ENCODE assay signal across 10 mouse cellular contexts in genomic region chr1:132137935-132138575, GRCm38 (mm10). TPM values are rescaled to one million over a fixed set of nuclear protein-coding genes. Genes with fewer than 3 reads are reported as not detected.
DNase-seq lines count a peak whose midpoint lies in the region; ATAC-seq and TF ChIP-seq lines count a peak whose summit lies in the region.
"Had no signal": no experiment of that assay in that cellular context is flagged by ENCODE, and none has a peak within 500 bp of the region (broad histone marks: within the 10 kb centered on the region; RNA-seq: fewer than 3 reads in every experiment).

No protein-coding gene starts in this region.

- ATAC-seq in hindbrain, postnatal 0 days, result no peak
- ATAC-seq in liver, embryonic 16.5 days (ENCODE audit: low read depth), result no peak

- H3K9ac ChIP-seq in hindbrain, postnatal 0 days (replicated peaks; ENCODE audit: low read length), result no peak overlapping the region
- no peak overlapping the region for H3K9ac ChIP-seq in liver, embryonic 16.5 days (ENCODE audit: low read depth, low read length)

- peak overlapping the region; percentile 67 for H3K4me3 ChIP-seq in kidney, adult 2 months (ENCODE audit: insufficient read depth, low read depth, low read length)
- H3K4me3 ChIP-seq in hindbrain, postnatal 0 days (ENCODE audit: low read length), result no peak overlapping the region
- no peak overlapping the region for H3K4me3 ChIP-seq in liver, embryonic 16.5 days (ENCODE audit: low read depth, low read length)

- no peaks in the 10 kb centered on the region for H3K27me3 ChIP-seq in kidney, adult 2 months (replicated peaks; ENCODE audit: control insufficient read depth, insufficient read depth, low read length)
- H3K27me3 ChIP-seq in hindbrain, postnatal 0 days (ENCODE audit: insufficient read depth, low read length), result no peaks in the 10 kb centered on the region
- H3K27me3 ChIP-seq in liver, embryonic 16.5 days (ENCODE audit: control insufficient read depth, insufficient read depth, low read depth, low read length), result peaks cover 21% of the 10 kb centered on the region

- H3K4me1 ChIP-seq in kidney, adult 2 months (ENCODE audit: control insufficient read depth, insufficient read depth, low read length), result peaks cover 29% of the 10 kb centered on the region; the same call in 1 of the 2 replicates
- no peaks in the 10 kb centered on the region; the same call in 1 of the 2 replicates for H3K4me1 ChIP-seq in hindbrain, postnatal 0 days (ENCODE audit: insufficient read depth, low read length)
- H3K4me1 ChIP-seq in liver, embryonic 16.5 days (ENCODE audit: control insufficient read depth, low read depth, low read length), result peaks cover 8% of the 10 kb centered on the region

- 45% methylated on average over 9 of the region's 9 CpGs for WGBS in kidney, adult 2 months
- WGBS in hindbrain, postnatal 0 days, result 72% methylated on average over 9 of the region's 9 CpGs
- WGBS in liver, embryonic 16.5 days (ENCODE audit: insufficient replicate concordance), result 33% methylated on average over 9 of the region's 9 CpGs

- H3K4me2 ChIP-seq in hindbrain, postnatal 0 days (ENCODE audit: low read depth, low read length), result peak overlapping the region; percentile 99
- H3K4me2 ChIP-seq in liver, embryonic 16.5 days (ENCODE audit: low read depth, low read length), result 0 out of 2 replicates have a peak overlapping the region, but pooled peaks have one; percentile 68

- no peak for TF ChIP-seq CTCF in kidney, adult 2 months (conservative IDR thresholded peaks at IDR 0.05; ENCODE audit: insufficient read depth, insufficient read length, low read depth, low read length)
- no peak for TF ChIP-seq CTCF in hindbrain, postnatal 0 days (IDR thresholded peaks at IDR 0.05; ENCODE audit: low read depth)

- no peaks in the 10 kb centered on the region for H3K9me3 ChIP-seq in hindbrain, postnatal 0 days (ENCODE audit: low read length)
- H3K9me3 ChIP-seq in liver, embryonic 16.5 days (replicated peaks; ENCODE audit: control insufficient read depth, low read length), result no peaks in the 10 kb centered on the region
- H3K9me3 ChIP-seq: forebrain, embryonic 12.5 days had no signal

- peak overlapping the region; percentile 54; the same call in 1 of the 2 replicates for H3K27ac ChIP-seq in kidney, adult 2 months (ENCODE audit: insufficient read depth, low read depth, low read length)
- H3K27ac ChIP-seq in hindbrain, postnatal 0 days, result no peak overlapping the region
- no peak overlapping the region for H3K27ac ChIP-seq in liver, embryonic 16.5 days (ENCODE audit: low read length)
- H3K27ac ChIP-seq: forebrain, embryonic 12.5 days had no signal

- TF ChIP-seq POLR2A in kidney, adult 2 months (IDR thresholded peaks at IDR 0.05; ENCODE audit: low read depth, low read length), result no peak

- no peaks in the 10 kb centered on the region for H3K36me3 ChIP-seq in kidney, adult 2 months (ENCODE audit: control insufficient read depth, insufficient read depth, low read length)
- no peaks in the 10 kb centered on the region for H3K36me3 ChIP-seq in hindbrain, postnatal 0 days (ENCODE audit: insufficient read depth, low read length)
- H3K36me3 ChIP-seq in liver, embryonic 16.5 days (ENCODE audit: control insufficient read depth, insufficient read depth), result no peaks in the 10 kb centered on the region
- H3K36me3 ChIP-seq: forebrain, embryonic 12.5 days had no signal

- DNase-seq in kidney, adult 2 months, result no peak
- DNase-seq in kidney, postnatal 14 days, result no peak
- peak; percentile 86 for DNase-seq in ZHBTc4 (ENCODE audit: low read depth, low spot score)
- DNase-seq in hindbrain, postnatal 0 days (ENCODE audit: low spot score), result no peak
- DNase-seq in urinary bladder, postnatal 10 days (ENCODE audit: low spot score), result no peak
- no peak for DNase-seq in spleen, postnatal 36 days (ENCODE audit: low spot score in 2 of 2)
- no peak for DNase-seq in left cerebral cortex, adult 8-10 months (ENCODE audit: low spot score in 2 of 2)
- DNase-seq: right cerebral cortex, adult 18-20 months had no signal

RNA-seq across cellular contexts. Expression of gene Cdk18, which starts 1.4 kb away (rescaled TPM):
- polyA plus RNA-seq in kidney, adult 2 months (2012; rRNA removed), result 69.3 and 73.8 TPM in 2 replicates
- 2.7 and 4.1 TPM in 2 replicates for total RNA-seq in hindbrain, postnatal 0 days (2014; rRNA removed)
- polyA plus RNA-seq in hindbrain, postnatal 0 days (2015; fragmentation: Nextera tagmentation; extraction: Ambion mirVana), result 1.0 and 1.6 TPM in 2 replicates
- polyA plus RNA-seq in liver, embryonic 16.5 days (2015; fragmentation: Nextera tagmentation; extraction: Ambion mirVana), result 1.3 and 1.4 TPM in 2 replicates
- total RNA-seq in left cerebral cortex, adult 8-10 months (2022), result 10 to 100 TPM; 29.2 to 42.7 (median 35.9) TPM

RNA-seq across cellular contexts. Expression of gene Lemd1, which starts 53.2 kb away (rescaled TPM):
- not detected in 2 replicates for polyA plus RNA-seq in kidney, adult 2 months (2012; rRNA removed)
- 10.9 and 16.6 TPM in 2 replicates for total RNA-seq in hindbrain, postnatal 0 days (2014; rRNA removed)
- polyA plus RNA-seq in hindbrain, postnatal 0 days (2015; fragmentation: Nextera tagmentation; extraction: Ambion mirVana), result 7.9 and 9.0 TPM in 2 replicates
- not detected in 2 replicates for polyA plus RNA-seq in liver, embryonic 16.5 days (2015; fragmentation: Nextera tagmentation; extraction: Ambion mirVana)
- total RNA-seq in left cerebral cortex, adult 8-10 months (2022), result 1 to 10 TPM; 7.0 to 9.5 (median 8.1) TPM

RNA-seq across cellular contexts. Expression of gene AC124108.1, which starts 53.2 kb away (rescaled TPM):
- polyA plus RNA-seq in kidney, adult 2 months (2012; rRNA removed), result not detected in 2 replicates
- total RNA-seq in hindbrain, postnatal 0 days (2014; rRNA removed), result 2.0 and 4.8 TPM in 2 replicates
- polyA plus RNA-seq in hindbrain, postnatal 0 days (2015; fragmentation: Nextera tagmentation; extraction: Ambion mirVana), result 0.50 and 0.70 TPM in 2 replicates
- polyA plus RNA-seq in liver, embryonic 16.5 days (2015; fragmentation: Nextera tagmentation; extraction: Ambion mirVana), result not detected in 2 replicates
- total RNA-seq in left cerebral cortex, adult 8-10 months (2022), result 1 to 10 TPM; 4.6 to 5.7 (median 4.7) TPM

Comparison
In these comparisons a context has a peak if more than half of its experiments do, and no peak if none do; other contexts are left out.
1. RNA of gene Cdk18, which starts 1.4 kb away (polyA plus RNA-seq): 69.3 to 73.8 TPM in kidney, adult 2 months; 1.0 to 1.6 TPM in hindbrain, postnatal 0 days and 1.3 to 1.4 TPM in liver, embryonic 16.5 days; every median in the first group is over 10 times any median in the second.